Mouse (Mus musculus) heart, adult 18-20 months (tissue): ENCODE measurements at regions not wholly inside any gene's neighbourhood (a gene's known extent, or its start where the extent isn't known, plus 50 kb on each side); places are given as distances from the start of the nearest gene placed in this dataset.
A peak's percentile ranks its signal among the peaks of the same experiment; 100 is the strongest.

Experiments
- DNase-seq, 2 experiments: peaks; one replicate each; pipeline ENCODE4 v3.0.0; 2021 to 2022; ENCODE audit warnings: mixed read lengths in 1 of 2

DNA sequence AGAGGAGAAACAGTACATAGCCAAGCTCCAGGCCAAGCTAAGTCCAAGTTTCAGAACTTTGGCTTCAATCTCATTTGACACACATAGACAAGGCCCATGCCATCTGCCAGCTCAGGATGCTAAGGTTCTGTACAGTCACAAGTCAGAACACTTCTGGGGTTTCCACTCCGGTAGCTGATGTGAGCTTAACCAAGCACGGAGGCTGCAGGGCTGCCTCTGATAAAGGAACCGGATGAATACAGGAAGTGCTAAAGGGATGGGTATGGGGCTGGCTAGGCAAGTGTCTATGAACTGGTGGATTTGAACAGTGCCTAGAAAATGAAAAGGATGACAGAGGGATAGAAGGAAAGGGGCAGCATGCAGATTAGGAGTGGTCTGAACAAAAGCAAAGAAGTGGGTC lies 75.4 kb upstream of the Vldlr start:
- DNase-seq: no peak

GRCm38 (mm10) chr19:27142181-27142580 lies 74.1 kb upstream of the Vldlr start:
- DNase-seq: no peak

- peak; percentile 21 to 29 for DNase-seq
Observed at GRCm38 (mm10) chr19:27147404-27147803, 68.9 kb upstream of the Vldlr start.

DNA sequence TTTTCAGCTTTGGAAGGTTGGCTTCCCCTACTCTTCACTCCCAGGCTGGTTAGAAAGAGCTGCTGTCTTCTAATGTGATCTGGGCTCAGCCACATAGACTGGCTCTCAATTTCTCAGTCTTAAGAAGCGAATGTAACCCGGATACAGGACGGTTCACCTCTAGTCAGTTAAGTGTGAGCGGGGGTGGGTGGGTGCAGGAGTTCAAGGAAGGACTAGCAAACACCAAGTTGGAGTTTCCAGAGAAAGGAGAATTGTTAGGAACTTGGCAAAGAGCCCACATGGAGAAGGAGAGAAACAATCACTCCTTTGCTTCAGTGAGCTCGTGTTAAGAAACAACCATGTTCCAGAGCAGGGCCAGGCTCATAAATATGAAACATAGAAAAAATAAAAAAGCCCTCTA lies 68.0 kb upstream of the Vldlr start:
- DNase-seq: no peak

GRCm38 (mm10) chr19:27149567-27149966 lies 66.7 kb upstream of the Vldlr start:
- no peak for DNase-seq

DNA sequence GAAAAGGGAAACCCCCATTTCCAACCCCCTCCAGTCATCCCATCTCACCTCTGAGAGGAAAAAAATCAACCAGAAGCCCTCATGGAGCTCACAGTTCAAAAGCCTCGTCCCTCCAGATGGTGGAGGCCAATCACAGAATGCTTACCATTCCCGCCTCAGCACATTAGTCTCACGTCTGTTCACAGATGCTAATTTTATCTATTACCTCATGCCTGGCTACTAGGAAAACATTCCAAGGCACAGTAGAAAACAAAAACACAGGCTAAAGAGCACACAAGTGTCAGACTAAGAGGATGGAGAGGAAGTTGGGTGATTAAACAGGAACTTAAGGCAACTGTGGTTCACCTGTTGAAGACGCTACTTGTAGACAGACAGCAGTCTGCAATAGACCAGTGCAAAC lies 54.4 kb upstream of the Vldlr start:
- DNase-seq: peak; percentile 30 to 38
